Mouse (Mus musculus) c-Kit-negative CD71-positive TER-119-positive erythroid progenitor cells, embryonic 14.5 days (primary cell): ENCODE data around the gene Cacna1i.

ENCODE experiments used
- DNase-seq: peaks from one replicate; pipeline ENCODE4 v3.0.0-alpha.2; 2013; ENCODE audit warnings: low read depth, low spot score

Gene Cacna1i

GRCm38 (mm10) chr15:80327743-80328540, 40.9 kb downstream of the Cacna1i start:
- no peak for DNase-seq

GRCm38 (mm10) chr15:80330276-80330675, 43.2 kb downstream of the Cacna1i start:
- DNase-seq: no peak

- no peak for DNase-seq
Measured at GRCm38 (mm10) chr15:80334766-80335165, 47.7 kb downstream of the Cacna1i start.

GRCm38 (mm10) chr15:80335196-80335595, 48.2 kb downstream of the Cacna1i start:
- no peak for DNase-seq

- DNase-seq: peak; percentile 36
Measured at GRCm38 (mm10) chr15:80340348-80340747, 53.3 kb downstream of the Cacna1i start.

- DNase-seq: no peak
Measured at GRCm38 (mm10) chr15:80342394-80342793, 55.4 kb downstream of the Cacna1i start.

- DNase-seq: no peak
Measured at GRCm38 (mm10) chr15:80343031-80343430, 56.0 kb downstream of the Cacna1i start.

GRCm38 (mm10) chr15:80343731-80344130, 56.7 kb downstream of the Cacna1i start:
- no peak for DNase-seq

GRCm38 (mm10) chr15:80346510-80346909, 59.5 kb downstream of the Cacna1i start:
- DNase-seq: no peak

GRCm38 (mm10) chr15:80350431-80350830, 63.4 kb downstream of the Cacna1i start:
- DNase-seq: no peak

- no peak for DNase-seq
Measured at GRCm38 (mm10) chr15:80358798-80359197, 71.8 kb downstream of the Cacna1i start.

GRCm38 (mm10) chr15:80361780-80362508, 74.9 kb downstream of the Cacna1i start:
- DNase-seq: no peak

- DNase-seq: no peak
Measured at GRCm38 (mm10) chr15:80362509-80363172, 75.6 kb downstream of the Cacna1i start.

- no peak for DNase-seq
Measured at GRCm38 (mm10) chr15:80363821-80364715, 77.0 kb downstream of the Cacna1i start.

- no peak for DNase-seq
Measured at GRCm38 (mm10) chr15:80366899-80367298, 79.9 kb downstream of the Cacna1i start.

- DNase-seq: no peak
Measured at GRCm38 (mm10) chr15:80373219-80373964, 86.4 kb downstream of the Cacna1i start.

GRCm38 (mm10) chr15:80374854-80375253, 87.8 kb downstream of the Cacna1i start:
- no peak for DNase-seq

- DNase-seq: no peak
Measured at GRCm38 (mm10) chr15:80387185-80387584, 100.1 kb downstream of the Cacna1i start.

- DNase-seq: no peak
Measured at GRCm38 (mm10) chr15:80391791-80392190, 104.8 kb downstream of the Cacna1i start.

- no peak for DNase-seq
Measured at GRCm38 (mm10) chr15:80395035-80395434, 108.0 kb downstream of the Cacna1i start.

- DNase-seq: no peak
Measured at GRCm38 (mm10) chr15:80399451-80399850, 112.4 kb downstream of the Cacna1i start.
